Mouse (Mus musculus) ES-Bruce4 (cell line): ENCODE data around the gene Ccnj.

ENCODE experiments used
- CTCF ChIP-seq: IDR thresholded peaks from one replicate; pipeline ENCODE4 v1.8.1; 2011; ENCODE audit warnings: low read depth, low read length
- EP300 ChIP-seq: IDR thresholded peaks from 2 replicates; pipeline ENCODE4 v1.6.1; 2011; ENCODE audit warnings: low read depth, low read length; ENCODE audit not compliant: insufficient read depth

GRCm38 (mm10) chr19:40809858-40810257, 21.2 kb upstream of the Ccnj start:
- no peak for TF ChIP-seq CTCF
- no peak for TF ChIP-seq EP300
